Mouse (Mus musculus): Measurements from ENCODE around the gene Fam172a.

Fam172a gene

DNA sequence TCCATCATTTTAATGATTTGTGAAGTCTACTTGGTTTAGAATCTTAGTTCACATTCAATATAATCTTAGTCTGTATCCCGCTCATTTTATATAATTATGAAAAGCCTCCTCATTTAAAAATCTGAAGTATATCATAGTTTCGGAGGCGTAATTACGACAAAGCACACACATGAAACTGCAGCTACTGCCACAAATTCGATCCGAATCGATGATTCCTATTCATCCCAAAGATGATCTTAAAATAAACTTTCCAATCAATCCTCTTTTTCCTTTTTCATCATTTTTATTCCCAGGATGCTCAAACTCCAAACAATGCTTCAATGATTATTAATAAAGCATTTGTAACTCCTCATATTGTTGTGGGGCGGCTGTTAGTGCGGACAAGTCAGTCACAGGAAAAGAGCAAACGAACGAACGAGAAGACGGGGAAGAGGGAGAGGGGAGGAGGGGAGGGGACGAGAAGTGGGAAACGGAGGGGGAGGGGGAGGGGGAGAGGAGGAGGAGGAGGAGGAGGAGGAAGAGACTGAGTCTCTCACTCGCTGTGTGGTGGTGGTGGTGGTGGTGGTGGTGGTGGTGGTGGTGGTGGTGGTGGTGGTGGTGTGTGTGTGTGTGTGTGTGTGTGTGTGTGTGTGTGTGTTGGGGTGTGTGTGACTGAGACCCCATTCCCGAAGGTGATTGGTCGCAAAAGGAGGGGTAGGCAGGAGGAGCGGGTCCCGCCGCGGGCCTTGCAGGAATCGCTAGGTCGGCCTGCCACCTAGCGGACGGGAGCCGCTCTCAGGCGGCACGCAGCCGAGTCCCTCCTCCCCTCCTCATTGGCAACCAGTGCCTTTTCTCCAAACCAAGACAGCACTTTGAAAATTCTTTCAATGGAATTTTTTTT lies 499.4 kb downstream of the Fam172a start:
- peak; percentile 95 for DNase-seq

DNA sequence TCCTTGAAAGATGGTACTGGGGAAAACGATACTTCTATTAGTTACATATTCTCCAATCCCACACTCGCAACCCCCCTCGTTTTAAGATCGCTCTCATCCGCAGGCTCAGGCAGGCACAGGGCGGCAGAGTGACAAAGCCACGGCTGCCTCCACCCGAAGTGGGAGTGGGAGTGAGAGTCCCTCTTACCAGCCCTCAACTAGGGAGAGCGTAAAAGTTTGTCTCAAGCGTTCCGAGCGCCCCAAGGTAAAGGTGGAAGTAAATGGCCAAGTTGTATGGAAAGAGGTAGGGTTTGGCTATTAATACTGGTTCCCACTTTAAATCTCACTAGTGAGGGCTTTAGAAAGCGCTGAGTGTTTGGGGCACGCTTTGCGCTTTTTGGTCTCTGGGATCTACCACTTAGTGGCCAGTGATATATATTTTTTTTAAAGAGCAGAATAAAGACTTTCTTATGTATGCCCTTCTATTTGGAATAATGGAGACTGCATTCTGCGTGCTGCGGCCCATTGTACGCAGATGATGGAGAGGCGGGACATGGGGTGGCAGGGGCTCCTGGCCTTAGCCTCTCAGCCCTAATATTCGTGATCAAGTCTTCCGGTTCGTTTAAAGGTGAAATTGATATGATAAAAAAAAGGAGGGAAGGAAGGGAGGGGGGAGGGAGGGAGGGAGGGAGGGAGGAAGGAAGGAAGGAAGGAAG lies 500.2 kb downstream of the Fam172a start:
- DNase-seq = no peak

DNA sequence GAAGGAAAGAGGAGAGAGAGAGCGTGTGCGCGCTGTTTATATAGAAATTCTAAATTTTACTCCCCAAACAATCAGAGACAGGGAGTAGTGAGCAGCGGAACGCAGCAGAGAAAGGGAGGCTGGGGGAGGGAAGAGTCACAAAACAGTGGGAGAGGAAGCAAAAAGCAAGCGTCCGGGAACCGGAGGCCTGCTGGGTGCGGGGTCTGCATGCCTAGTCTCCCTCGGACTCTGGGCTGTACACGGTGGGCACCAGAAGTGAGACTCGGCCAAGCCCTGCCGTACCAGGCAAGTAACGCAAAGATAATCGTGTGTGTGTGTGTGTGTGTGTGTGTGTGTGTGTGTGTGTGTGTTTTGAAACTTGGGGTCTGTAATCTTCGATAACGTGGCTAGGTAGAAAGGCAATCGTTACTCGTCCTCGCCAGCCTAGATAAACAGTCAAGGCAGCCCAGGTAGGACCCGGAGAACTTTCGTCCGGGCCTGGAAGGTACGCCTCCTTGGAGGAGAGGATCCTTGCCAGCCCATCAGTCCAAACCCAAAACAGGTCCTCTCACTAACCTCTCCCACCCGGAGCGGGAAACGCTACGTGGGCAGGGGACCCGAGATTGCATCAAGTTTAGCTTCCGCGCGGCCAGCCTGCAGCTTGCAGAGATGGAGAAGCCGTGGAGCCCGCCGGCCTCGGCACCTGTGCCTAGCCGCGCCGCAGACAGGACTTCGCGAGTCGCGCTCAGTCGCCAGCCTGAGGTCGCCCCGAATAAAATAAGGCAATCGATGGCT lies 500.9 kb downstream of the Fam172a start:
- DNase-seq = peak; percentile 54

DNA sequence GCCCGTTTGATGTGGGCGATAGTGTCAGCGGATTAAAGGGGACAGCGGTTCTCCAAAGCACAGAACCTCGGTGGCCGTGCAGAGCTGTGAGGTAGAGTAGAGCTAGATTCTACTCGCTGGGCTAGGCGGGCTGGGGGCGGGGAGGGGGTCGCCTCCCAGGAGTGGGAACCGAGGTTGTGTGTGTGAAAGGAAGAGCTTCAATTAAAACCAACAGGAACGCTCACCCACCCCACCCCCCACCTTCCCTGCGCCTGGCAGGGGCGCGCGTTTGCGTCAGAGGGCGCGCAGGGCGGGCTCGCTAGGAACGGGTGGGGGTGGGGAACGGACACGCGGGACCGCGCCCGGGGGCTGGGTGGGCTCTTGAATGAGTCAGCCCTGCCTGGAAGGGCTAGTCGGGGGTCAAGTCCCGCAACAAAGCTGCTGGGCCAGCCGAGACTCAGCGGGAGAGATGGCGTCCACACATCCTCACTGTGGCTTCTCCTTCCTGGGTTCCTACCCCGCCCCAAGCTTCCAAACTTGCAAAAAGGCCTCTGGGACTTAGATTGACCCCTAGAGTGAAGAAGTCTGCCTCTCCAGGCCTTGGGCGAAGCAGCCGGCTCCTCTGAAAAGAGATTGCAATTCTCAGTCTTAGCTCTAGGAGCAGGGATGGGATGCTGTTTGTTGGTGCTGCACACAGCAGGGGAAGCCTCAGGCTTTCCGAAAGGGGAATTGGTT lies 501.7 kb downstream of the Fam172a start:
- DNase-seq = peak; percentile 86

DNA sequence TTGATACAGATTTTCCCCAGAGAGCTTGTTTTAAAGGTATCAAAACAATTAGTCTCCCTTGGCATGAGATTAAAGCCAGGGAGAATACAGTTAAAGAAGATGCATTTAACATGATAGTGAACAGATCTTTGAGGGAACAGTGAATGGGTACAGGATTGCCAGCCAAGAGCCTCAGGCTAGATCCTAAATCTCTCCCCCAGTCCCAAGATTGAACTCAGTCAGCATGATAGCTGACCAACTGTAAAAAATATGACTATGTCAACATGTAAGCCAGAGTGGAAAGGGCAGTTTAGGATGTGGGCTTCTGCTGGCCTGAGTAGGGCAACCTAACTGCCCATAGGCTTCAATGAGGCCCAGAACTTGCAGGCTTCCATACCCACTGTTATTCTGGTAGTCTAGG lies 503.6 kb downstream of the Fam172a start:
- no peak for DNase-seq

DNA sequence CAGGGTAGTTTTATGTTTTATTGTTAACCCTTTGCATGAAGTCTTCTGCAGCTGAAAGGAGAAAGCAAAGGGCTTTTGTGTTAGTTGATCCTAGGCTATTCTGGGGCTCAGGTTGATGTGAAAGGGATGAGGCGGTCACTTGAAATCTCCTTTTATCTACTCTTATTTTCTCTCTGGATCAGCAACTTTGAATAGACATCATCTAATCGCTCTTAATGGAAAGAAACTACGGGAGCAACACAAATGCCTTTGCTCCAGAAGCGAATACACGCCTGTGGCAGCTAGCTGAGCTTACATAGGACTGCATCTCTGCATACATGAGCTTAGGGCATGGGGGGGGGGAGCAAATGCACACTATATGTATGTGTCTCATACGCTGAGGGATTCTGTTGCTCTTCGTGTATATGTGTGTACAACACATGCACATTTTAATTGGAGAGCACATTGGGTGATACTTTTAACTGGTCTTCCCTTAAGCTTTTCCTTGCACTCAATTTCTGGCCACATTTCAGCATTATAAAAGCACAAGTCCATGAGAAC lies 505.1 kb downstream of the Fam172a start:
- peak; percentile 34 for DNase-seq

DNA sequence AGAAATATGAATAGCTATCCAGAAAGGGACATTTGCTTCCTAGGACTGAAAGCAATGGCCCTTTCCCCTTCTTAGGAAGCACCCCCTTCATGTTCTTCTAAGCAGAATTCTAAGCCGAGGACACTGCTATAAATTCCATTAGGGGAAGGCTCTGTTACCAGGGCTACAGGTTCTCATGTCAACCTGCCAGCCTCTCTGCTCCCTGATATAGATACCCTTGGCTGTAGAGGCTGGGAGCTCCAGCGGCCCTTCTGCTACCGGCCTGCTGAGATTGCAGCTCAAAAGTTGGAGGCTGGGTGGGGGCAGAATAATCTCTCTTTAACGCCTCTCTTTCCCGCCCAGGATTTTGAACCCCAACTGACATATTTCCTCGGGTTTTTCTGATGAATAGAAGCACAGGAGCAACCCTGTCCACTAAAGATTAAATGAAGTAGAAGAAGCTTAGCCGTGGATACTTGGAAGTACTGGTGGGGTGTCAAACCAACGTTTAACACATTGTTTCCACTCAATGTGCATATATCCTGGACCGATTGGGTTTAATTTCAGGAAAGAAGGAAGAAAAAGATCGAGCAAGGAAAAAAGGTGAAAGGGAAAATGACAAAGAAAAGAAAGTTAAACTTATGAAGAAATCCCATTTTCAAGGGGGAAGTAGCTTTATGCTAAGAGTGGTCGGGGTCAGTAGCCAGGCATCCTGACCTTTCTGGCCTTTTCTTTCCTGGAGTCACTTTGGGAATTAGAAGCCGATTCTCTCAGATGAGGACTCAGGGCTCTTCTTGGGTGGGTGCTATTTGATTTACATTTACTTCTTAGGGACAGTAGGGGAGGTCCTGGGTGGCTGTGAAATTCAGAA lies 506.2 kb downstream of the Fam172a start:
- DNase-seq = peak; percentile 55

DNA sequence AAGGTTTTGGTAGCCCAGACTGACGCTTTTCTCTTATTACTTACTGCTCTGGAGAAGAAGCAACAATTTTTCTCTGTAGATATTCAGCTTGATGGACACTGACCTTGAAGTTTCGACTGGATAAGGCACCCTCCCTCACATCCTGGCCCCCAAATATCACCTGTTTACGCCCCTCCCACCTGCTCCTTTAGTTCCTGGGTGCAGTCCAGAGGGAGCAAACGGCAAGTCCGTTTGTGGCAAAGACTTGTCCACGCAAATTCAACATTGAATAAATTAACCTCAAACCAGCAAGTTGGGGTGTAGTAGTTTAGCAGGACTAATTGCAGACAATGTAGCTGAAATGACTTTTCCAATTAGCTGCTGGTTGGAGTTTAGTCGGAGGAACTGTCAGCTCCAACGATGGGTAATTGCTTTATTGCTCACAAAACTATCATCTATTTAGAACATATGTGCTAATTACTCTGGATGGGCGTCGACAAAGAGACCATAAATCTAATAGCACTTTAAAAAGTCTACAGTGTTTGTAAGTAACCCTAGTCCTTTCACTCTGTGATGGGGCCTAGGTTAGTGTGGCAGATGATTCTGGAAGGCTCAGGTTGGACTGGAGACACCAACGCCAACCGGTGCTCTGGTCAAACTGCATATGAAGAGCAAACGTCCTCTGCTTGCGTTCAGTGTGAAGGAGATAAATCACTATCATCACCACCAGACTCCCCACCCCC lies 507.0 kb downstream of the Fam172a start:
- peak; percentile 56 for DNase-seq

DNA sequence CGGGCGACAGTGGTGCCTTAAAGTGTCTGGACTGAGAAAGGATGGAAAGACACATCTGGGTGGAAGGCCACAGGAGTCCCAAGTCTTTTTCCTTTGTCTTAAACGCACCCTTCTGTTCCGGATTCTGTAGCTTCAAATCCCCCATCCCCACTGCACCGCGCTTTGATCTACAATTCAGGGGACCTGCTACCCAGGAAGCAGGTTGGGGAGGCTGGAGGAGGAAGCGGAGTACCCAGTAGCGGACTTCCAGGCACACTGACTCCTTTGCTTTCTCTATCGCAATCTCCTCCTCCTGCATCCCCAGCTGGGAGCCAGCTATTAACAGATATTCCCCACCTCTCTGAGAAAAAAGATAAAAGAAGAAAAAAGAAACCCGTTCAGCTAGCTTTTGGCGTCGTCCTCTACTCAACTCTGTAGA lies 507.8 kb downstream of the Fam172a start:
- no peak for DNase-seq

DNA sequence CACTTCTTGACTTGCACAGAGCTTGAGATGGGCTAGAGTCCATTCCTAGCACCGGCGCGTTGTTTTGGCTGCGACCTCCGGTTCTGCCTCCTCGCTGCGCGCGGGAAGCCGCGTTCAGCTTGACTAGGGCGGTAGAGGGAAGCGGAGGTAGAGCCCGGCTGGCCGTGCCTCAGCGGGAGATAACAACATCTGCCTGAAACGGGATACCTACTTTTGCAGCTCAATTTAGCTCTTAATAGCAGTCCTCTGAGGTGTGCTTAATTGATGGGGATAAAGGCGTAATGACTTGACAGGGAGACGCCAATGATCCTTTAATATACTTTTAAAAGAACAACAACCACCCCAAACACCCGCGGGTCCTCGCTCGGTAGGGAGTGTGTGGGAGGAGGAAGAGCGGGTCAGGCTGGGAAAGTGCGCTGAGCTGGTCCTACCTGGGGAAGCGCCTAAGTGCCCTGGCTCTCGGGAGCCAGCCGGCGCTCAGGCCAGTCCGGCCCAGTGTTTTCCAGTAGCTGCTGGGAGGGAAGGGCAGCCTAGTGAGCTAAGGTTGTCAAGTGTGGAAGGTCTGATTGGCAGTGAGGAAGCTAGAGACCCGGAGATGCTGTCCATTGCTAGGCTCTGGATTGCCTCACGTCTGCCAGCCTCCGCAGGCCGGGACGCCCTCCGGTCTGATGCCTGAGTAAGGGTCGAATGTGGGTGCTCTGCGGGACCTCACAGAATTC lies 508.4 kb downstream of the Fam172a start:
- DNase-seq = peak; percentile 69

DNA sequence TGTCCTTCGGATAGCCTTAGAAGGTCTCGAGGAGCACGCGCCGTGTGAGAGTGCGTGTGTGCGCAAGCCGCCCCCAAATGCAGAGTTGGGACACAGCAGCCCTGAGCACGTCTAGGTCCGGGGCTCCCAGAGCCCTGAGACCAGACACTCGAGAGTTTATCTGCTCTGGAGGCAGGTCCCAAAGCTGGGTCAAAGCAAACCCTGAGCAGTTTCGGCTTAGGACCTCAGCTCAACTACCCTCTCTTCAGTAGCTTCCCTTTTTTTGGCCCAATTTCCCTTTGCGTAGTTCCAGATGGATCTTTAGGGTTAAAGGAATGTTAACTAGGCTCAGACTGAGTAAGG lies 508.9 kb downstream of the Fam172a start:
- no peak for DNase-seq

DNA sequence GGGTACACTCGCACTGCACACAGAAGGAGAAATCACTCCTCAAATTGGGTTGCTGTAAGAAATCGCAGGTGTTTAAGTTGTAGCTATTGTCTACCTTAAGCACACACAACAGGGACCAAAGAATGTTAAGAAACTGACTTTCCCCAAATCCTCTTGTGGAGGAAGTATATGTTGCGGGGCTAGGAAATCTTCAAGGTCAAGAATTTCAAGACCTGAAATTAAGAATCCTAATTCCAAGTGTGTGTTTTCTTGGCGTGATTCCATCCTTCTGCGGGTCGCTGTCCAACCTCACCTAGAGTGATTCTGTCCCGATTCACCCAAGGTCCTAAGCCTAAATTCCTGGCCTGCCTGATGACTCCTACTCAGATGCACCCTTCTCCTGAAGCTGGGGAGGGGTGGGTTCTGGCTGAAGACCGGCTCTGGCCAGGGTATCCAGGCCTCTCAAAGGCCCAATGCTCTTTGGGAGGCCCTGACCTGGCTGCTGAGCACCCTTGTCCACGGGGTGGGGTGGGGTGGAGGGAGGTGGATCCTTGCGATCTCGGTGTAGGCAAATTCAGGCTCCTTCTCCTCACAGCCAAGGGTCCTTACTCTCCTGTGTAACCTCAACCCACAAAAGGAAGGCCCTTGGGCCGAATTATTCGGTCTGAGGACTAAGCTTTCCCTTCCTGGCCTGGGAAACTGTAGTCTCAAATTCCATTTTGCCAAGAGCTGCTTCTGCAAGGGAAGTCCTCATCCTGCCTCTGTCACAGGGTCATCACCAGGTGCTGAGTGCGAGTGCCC lies 509.6 kb downstream of the Fam172a start:
- DNase-seq = no peak

DNA sequence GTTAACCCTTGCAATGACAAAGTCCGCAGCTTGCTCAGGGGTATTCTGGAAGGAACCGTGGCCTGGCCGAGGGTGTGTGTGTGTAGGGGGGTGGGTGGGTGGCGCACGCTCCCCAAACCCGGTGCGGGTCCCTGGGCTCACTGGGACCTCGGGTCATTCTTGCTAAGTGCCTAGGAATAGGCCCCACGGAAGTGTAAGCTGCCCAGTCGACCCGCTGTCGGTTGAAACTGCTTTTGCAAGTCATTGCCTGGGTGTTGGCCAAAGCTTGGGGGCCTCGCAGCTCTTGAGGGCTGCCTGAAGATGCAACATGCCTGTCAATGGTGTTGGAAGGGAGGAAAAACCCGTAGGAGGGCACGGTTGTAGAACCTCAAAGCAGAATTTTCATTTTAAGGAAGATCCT lies 510.3 kb downstream of the Fam172a start:
- no peak for DNase-seq

DNA sequence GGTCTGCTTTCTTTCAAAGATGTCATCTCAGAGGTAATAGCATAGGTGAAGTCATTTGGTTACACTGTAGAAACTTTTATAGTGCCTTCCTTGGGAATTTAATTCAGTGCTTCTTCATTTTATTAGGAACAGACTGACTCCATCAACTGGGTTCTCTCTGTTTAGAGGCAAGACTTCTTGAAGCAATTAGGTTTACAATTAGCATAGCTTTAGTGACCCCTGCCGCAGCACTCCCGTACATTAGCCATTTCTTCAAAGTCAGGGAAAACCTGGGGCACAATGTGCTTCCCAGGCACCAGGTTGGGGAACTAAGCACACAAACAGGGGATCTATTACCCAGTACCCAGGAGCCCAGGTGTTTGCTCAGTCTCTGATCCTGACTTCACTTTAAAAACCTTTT lies 511.3 kb downstream of the Fam172a start:
- DNase-seq = no peak

DNA sequence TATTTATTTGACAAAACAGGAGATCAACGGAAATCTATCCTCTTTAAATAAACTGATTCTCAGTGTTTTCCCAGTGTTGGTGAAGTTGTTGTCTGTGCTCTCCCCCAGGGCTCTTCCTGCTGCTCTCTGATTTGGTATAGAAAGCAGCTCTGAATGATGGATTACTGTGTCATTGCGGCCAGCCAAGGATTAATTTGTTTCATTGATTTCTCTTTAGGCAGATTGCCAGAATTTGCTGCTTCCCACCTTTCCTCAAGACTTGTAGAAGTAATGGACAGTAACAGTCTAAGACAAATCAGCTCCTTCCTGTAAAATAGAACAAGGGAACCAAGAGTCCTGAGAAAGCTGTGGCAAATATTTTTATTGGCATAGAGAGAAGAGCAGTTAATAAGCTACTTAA lies 513.4 kb downstream of the Fam172a start:
- DNase-seq = no peak

All from retina, postnatal 1 day (tissue).